Mouse (Mus musculus) CD8-positive naive resting alpha-beta T cell, adult 2 months (primary cell): ENCODE results near the gene B4galt4.
A peak's percentile ranks its signal among the peaks of the same experiment; 100 is the strongest.
"Not testable (repeated sequence)": the region's sequence is repeated elsewhere in the genome, so short reads cannot be mapped to it uniquely, and the experiment has no call there.

ENCODE experiments used
- DNase-seq, 2 experiments: peaks; one replicate each; pipeline ENCODE4 v3.0.0; 2022; ENCODE audit warnings: low read depth in 2 of 2, low spot score in 2 of 2

The B4galt4 gene

GRCm38 (mm10) chr16:38767761-38768160, 25.7 kb downstream of the B4galt4 start:
- no peak for DNase-seq

- no peak for DNase-seq
These were observed 26.3 kb downstream of the B4galt4 start for GRCm38 (mm10) chr16:38768386-38768785.

DNA sequence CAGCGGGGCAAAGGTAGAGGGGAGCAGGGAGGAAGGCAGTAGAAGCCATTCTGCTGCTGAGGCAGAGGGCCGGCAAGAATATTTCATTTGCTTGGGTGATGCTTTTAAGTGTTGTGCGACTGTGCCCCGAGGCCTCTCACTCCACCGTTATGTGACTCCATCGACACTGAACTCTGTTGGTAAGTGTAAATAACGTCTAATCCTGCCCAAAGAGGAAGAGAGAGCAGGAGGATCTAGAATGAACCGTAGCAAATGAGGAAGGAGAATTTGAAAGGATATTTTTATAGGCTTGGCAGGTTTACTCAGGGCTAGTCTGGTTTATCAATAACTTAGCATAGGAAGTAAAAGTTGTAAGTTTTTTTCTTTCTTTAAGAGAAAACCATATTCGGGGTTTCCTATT, 27.5 kb downstream of the B4galt4 start:
- no peak for DNase-seq

- no peak for DNase-seq
These were observed 29.1 kb downstream of the B4galt4 start for GRCm38 (mm10) chr16:38771145-38771544.

- no peak for DNase-seq
These were observed 30.9 kb downstream of the B4galt4 start for GRCm38 (mm10) chr16:38772906-38773496.

DNA sequence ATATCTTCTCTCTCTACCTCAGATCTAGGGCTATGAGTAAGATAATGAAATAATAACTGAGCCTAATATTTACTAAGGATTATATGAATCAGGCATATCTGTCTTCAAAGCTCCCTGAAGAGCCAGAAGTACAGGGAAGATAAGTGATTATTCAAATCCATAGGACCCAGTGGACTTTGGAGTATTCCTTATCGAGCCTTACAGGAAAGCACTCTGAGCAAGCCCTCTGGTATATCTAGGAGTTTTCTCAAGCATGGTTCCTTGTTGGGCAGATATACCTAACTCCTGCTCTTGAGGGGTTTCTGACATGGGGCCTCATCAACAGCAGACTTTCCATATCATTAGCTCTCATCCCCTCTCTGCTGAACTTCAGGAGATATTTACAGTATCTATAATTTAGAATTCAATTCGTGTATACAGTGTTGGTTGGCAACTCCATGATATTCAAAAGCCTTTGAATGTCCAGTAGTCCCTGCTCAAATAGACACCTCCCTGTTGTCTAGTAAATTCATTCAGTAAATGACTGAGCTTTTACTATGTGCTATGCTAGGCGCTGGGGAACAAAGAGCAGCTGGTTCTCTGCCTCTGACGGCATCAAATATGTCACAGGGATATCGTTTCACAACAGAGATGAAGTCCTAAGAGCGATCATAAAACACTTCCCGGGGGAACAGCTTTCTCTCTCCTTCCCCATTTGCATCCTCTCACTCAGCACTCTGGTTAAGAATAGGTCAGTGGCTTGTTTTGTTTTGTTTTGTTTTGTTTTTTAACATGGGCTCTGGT, 33.1 kb downstream of the B4galt4 start:
- no peak for DNase-seq

GRCm38 (mm10) chr16:38776342-38776741, 34.3 kb downstream of the B4galt4 start:
- no peak for DNase-seq

DNA sequence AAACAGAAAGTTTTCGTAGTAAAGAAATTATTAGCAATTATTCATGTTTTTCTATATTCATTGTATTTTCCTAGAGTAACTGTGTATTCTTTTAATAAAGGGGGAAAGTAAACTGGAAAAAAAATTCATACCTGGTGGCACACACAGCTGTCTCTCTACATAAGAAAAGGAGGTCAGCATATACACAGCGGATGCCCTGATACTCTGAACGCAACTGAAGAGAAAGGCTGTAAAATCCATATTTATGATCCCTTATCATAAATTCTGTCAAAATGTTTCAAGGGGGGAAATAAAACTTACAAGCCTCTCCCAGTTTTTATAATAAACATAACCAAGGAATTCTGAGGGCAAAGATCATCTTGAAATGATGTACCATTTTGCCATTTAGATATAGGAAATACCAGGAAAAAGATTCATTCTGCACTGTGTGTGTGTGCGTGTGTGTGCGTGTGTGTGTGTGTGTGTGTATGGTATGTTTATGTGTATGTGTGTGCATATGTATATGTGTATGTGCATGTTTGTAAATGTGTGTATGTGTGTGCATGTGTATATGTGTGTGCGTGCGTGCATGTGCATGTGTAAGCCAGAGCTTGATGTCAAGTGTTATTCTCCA, 39.0 kb downstream of the B4galt4 start:
- no peak for DNase-seq

DNA sequence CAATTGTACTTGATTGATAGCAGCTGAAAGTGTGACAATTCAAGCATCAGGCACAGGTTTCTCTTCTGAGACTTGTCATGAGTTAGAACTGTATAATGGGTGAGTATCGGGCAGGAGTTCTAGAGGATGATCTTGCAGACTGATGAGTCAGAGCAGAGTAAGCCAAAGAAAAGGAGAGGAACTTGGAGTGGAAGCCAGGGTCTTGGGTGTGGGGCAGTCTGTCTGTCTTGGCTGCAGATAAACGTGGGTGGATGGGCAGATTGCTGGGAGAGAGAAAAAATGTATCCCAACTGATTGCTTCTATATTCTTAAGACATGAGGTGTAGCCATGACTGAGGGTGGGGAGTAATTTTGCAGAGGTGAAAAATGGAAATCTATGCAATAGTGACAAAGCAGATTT, 39.9 kb downstream of the B4galt4 start:
- DNase-seq: no peak

GRCm38 (mm10) chr16:38782524-38783067, 40.5 kb downstream of the B4galt4 start:
- no peak for DNase-seq

DNA sequence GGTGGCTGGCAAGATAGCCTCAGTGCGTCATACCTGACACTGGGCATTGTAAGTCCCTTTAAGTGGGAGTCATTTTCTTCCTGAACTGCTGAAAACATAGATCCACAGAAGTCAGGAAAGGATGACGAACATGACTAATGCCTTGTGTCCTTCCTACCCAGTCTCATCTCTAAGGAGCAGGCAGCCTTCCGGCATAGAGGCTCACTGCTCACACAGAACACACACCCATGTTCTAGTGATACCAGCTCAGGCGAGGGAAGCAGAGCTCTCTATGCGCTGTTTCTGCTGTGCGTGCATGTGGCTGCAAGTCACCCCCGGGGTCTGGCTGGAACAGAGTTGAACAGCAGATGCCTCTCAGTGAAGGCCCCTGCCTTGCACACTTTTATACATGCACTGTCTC, 43.2 kb downstream of the B4galt4 start:
- no peak for DNase-seq

- DNase-seq: no peak
These were observed 47.0 kb downstream of the B4galt4 start for GRCm38 (mm10) chr16:38789016-38789415.

- no peak for DNase-seq
These were observed 47.9 kb downstream of the B4galt4 start for GRCm38 (mm10) chr16:38789966-38790365.

DNA sequence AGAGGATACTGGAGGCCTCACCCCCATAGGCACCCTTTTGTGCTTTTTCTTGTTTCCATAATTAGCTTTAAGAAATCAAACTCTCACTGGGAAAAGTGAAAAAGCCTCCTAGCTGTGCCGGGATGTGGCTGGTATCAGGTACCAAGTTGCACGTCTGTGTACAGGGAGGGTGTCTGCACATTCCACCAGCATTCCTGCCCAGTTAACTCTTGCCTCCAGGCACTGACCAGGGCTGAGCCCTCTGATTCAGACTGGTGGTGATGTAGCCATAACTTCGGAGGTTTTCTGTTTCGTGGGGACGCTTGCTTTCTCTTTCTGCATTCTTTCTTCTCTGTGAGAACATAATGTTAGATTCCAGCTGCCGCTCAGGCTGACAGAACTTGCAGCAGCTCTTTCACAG, 51.1 kb downstream of the B4galt4 start:
- no peak for DNase-seq

- no peak for DNase-seq
These were observed 56.9 kb downstream of the B4galt4 start for GRCm38 (mm10) chr16:38798957-38799450.

GRCm38 (mm10) chr16:38800091-38800490, 58.0 kb downstream of the B4galt4 start, which contains the start of gene Upk1b:
Gene Upk1b (minus strand): TSS chr16:38800328.
- no peak for DNase-seq

- DNase-seq: not testable (repeated sequence)
These were observed 65.7 kb downstream of the B4galt4 start for GRCm38 (mm10) chr16:38807796-38808195.

DNA sequence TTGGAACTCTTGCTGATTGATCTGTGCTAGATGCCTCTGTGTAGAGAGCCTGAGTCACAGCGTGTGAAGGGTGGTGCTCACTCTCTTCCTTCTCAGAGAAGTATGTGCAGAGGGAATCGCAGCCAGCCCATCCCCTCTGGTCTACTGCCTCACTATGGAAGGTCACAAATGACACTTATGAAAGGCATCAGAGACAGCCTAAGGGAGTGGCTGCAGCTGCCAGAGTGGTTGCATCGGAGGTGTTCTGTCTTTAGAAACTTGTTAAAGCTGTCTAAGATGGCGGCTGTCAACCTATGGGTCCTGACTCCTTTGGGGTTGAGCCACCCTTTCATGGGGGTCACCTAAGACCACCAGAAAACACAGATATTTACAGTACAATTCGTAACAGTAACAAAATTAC, 68.1 kb downstream of the B4galt4 start:
- no peak for DNase-seq

- DNase-seq: peak; percentile 21 to 48
These were observed 70.5 kb downstream of the B4galt4 start for GRCm38 (mm10) chr16:38812521-38812920.
